Mouse (Mus musculus) ES-E14 (cell line): ENCODE data around the gene Cfap97d2.

Source experiments
- CHD2 ChIP-seq: IDR thresholded peaks from 2 replicates; pipeline ENCODE4 v1.6.1; 2014; ENCODE audit warnings: mild to moderate bottlenecking, low read depth, low read length, inconsistent platforms
- HCFC1 ChIP-seq: IDR thresholded peaks from 2 replicates; pipeline ENCODE4 v1.6.1; 2012; ENCODE audit warnings: low read length, inconsistent platforms, borderline replicate concordance; ENCODE audit not compliant: insufficient read depth
- MAFK ChIP-seq: IDR thresholded peaks from 2 replicates; pipeline ENCODE4 v1.6.1; 2014; ENCODE audit warnings: mild to moderate bottlenecking, low read depth, low read length, inconsistent platforms; ENCODE audit not compliant: insufficient read depth
- ZC3H11A ChIP-seq: IDR thresholded peaks from 2 replicates; pipeline ENCODE4 v1.6.1; 2012; ENCODE audit warnings: low read depth, mild to moderate bottlenecking, inconsistent platforms, low read length, borderline replicate concordance
- ZNF384 ChIP-seq: IDR thresholded peaks from 2 replicates; pipeline ENCODE4 v1.6.1; 2012; ENCODE audit warnings: low read depth, low read length, inconsistent platforms

- TF ChIP-seq ZNF384 (no peak), MAFK (no peak), CHD2 (no peak), ZC3H11A (no peak), HCFC1 (no peak)
Measured at GRCm38 (mm10) chr8:13687941-13688340, 17.7 kb upstream of the Cfap97d2 start.
